Mouse (Mus musculus) MEL (cell line): Measurements from ENCODE around the gene Prdm1. TPM values are rescaled to one million over a fixed set of nuclear protein-coding genes. Genes with fewer than 3 reads are reported as not detected.

ENCODE experiments used
- DNase-seq: peaks from one replicate; pipeline ENCODE4 v3.0.0; 2011; ENCODE audit warnings: low read depth, low spot score
- H3K27ac ChIP-seq: 2 replicates; pipeline ENCODE4 v1.5.1; 2012; ENCODE audit warnings: low read depth, mild to moderate bottlenecking, control low read depth, low read length, moderate library complexity; ENCODE audit not compliant: control insufficient read depth
- H3K27me3 ChIP-seq, 2 experiments: fragments of 150-350 bp in 1 of 2; sonication (generic) in 1 of 2; 2 replicates each; pipeline ENCODE4 v1.6.1; 2012; ENCODE audit warnings: low read length in 2 of 2, mild to moderate bottlenecking in 2 of 2, improper control_type of control experiment in 1 of 2, moderate library complexity in 1 of 2; ENCODE audit not compliant: insufficient read depth in 2 of 2, control insufficient read depth in 1 of 2
- H3K36me3 ChIP-seq, 2 experiments: 2 replicates each; pipeline ENCODE4 v1.6.1; 2012 to 2014; ENCODE audit warnings: low read length in 2 of 2, improper control_type of control experiment in 1 of 2, inconsistent platforms in 1 of 2, mild to moderate bottlenecking in 1 of 2; ENCODE audit not compliant: insufficient read depth in 2 of 2, control insufficient read depth in 1 of 2
- H3K4me1 ChIP-seq, 2 experiments: fragments of 150-350 bp in 1 of 2; sonication (generic) in 1 of 2; 2 replicates each; pipeline ENCODE4 v1.6.1; 2012; ENCODE audit warnings: low read length in 2 of 2, improper control_type of control experiment in 1 of 2, mild to moderate bottlenecking in 1 of 2; ENCODE audit not compliant: insufficient read depth in 2 of 2, control insufficient read depth in 1 of 2
- H3K4me3 ChIP-seq, 2 experiments: fragments of 150-350 bp in 1 of 2; sonication (generic) in 1 of 2; 2 replicates each; pipeline ENCODE4 v1.5.1; 2012; ENCODE audit warnings: low read depth in 2 of 2, low read length in 2 of 2, mild to moderate bottlenecking in 2 of 2, moderate library complexity in 2 of 2, control low read depth in 1 of 2, improper control_type of control experiment in 1 of 2; ENCODE audit not compliant: control insufficient read depth in 1 of 2, insufficient read depth in 1 of 2
- H3K79me2 ChIP-seq: 2 replicates; pipeline ENCODE4 v1.6.1; 2012; ENCODE audit warnings: mild to moderate bottlenecking, low read length, moderate library complexity; ENCODE audit not compliant: control insufficient read depth, poor library complexity, insufficient read depth
- H3K9ac ChIP-seq: 2 replicates; pipeline ENCODE4 v1.6.1; 2012; ENCODE audit warnings: low read depth, mild to moderate bottlenecking, control low read depth, low read length, moderate library complexity; ENCODE audit not compliant: control insufficient read depth, poor library complexity, severe bottlenecking
- H3K9me3 ChIP-seq: fragments of 150-350 bp; sonication (generic); replicated peaks from 2 replicates; pipeline ENCODE4 v1.6.1; 2012; ENCODE audit warnings: mild to moderate bottlenecking, low read length, improper control_type of control experiment, moderate library complexity; ENCODE audit not compliant: insufficient read depth
- CTCF ChIP-seq, 3 experiments: IDR thresholded peaks in 2 of 3; conservative IDR thresholded peaks in 1 of 3; 2 replicates each; pipeline ENCODE4 v1.5.1; 2011 to 2012; ENCODE audit warnings: low read length in 3 of 3, low read depth in 2 of 3, mild to moderate bottlenecking in 2 of 3, improper control_type of control experiment in 1 of 3, inconsistent platforms in 1 of 3, mixed read lengths in 1 of 3, moderate library complexity in 1 of 3; ENCODE audit not compliant: control insufficient read depth in 1 of 3, insufficient read depth in 1 of 3, poor library complexity in 1 of 3, severe bottlenecking in 1 of 3
- EP300 ChIP-seq, 2 experiments: IDR thresholded peaks; 2 replicates each; pipeline ENCODE4 v1.6.1; 2011; ENCODE audit warnings: improper control_type of control experiment in 2 of 2, low read length in 2 of 2, low read depth in 1 of 2, mild to moderate bottlenecking in 1 of 2
- ETS1 ChIP-seq: IDR thresholded peaks from 2 replicates; pipeline ENCODE4 v1.6.1; 2012; ENCODE audit warnings: low read depth, mild to moderate bottlenecking, inconsistent platforms, low read length, improper control_type of control experiment, moderate library complexity
- HCFC1 ChIP-seq: IDR thresholded peaks from 2 replicates; pipeline ENCODE4 v1.6.1; 2012; ENCODE audit warnings: low read depth, mild to moderate bottlenecking, inconsistent platforms, low read length, improper control_type of control experiment, moderate library complexity
- JUND ChIP-seq: IDR thresholded peaks from 2 replicates; pipeline ENCODE4 v1.6.1; 2011; ENCODE audit warnings: low read depth, mild to moderate bottlenecking, improper control_type of control experiment, low read length
- MAFK ChIP-seq: IDR thresholded peaks from 2 replicates; pipeline ENCODE4 v1.6.1; 2011; ENCODE audit warnings: low read depth, mild to moderate bottlenecking, low read length, improper control_type of control experiment, borderline replicate concordance
- MAZ ChIP-seq: IDR thresholded peaks from 2 replicates; pipeline ENCODE4 v1.6.1; 2012; ENCODE audit warnings: low read depth, mild to moderate bottlenecking, inconsistent platforms, low read length, improper control_type of control experiment
- MXI1 ChIP-seq: IDR thresholded peaks from 2 replicates; pipeline ENCODE4 v1.6.1; 2011; ENCODE audit warnings: mild to moderate bottlenecking, low read depth, low read length, improper control_type of control experiment
- NRF1 ChIP-seq: IDR thresholded peaks from 2 replicates; pipeline ENCODE4 v1.6.1; 2014; ENCODE audit warnings: low read depth, mild to moderate bottlenecking, inconsistent platforms, low read length, improper control_type of control experiment, moderate library complexity; ENCODE audit not compliant: poor library complexity, insufficient read depth, severe bottlenecking
- POLR2AphosphoS5 ChIP-seq: IDR thresholded peaks from 2 replicates; pipeline ENCODE4 v1.6.1; 2012; ENCODE audit warnings: low read depth, borderline replicate concordance, mild to moderate bottlenecking, inconsistent platforms, low read length, moderate library complexity, mixed read lengths
- RAD21 ChIP-seq: IDR thresholded peaks from 2 replicates; pipeline ENCODE4 v1.6.1; 2011; ENCODE audit warnings: mild to moderate bottlenecking, low read depth, low read length, improper control_type of control experiment
- SIN3A ChIP-seq: IDR thresholded peaks from 2 replicates; pipeline ENCODE4 v1.6.1; 2012; ENCODE audit warnings: low read length, improper control_type of control experiment, inconsistent platforms
- SMC3 ChIP-seq: IDR thresholded peaks from 2 replicates; pipeline ENCODE4 v1.6.1; 2011; ENCODE audit warnings: low read depth, low read length, improper control_type of control experiment
- TBP ChIP-seq: IDR thresholded peaks from 2 replicates; pipeline ENCODE4 v1.8.0; 2011; ENCODE audit warnings: low read depth, low read length, improper control_type of control experiment
- TCF12 ChIP-seq: IDR thresholded peaks from 2 replicates; pipeline ENCODE4 v1.6.1; 2014; ENCODE audit warnings: low read depth, mild to moderate bottlenecking, inconsistent platforms, low read length, improper control_type of control experiment, moderate library complexity
- UBTF ChIP-seq: IDR thresholded peaks from 2 replicates; pipeline ENCODE4 v1.6.1; 2012; ENCODE audit warnings: low read depth, mild to moderate bottlenecking, inconsistent platforms, low read length, improper control_type of control experiment, moderate library complexity, borderline replicate concordance; ENCODE audit not compliant: insufficient read depth
- ZNF384 ChIP-seq: IDR thresholded peaks from 2 replicates; pipeline ENCODE4 v1.6.1; 2012; ENCODE audit warnings: low read depth, mild to moderate bottlenecking, inconsistent platforms, low read length, improper control_type of control experiment
- polyA plus RNA-seq, 2 experiments: library from polyadenylated mRNA; stranded (reverse) in 1 of 2; unstranded in 1 of 2; fragments of >175 nt in 1 of 2; fragments of >200 nt in 1 of 2; gene quantifications; 2 replicates each; pipeline versions ENCODE4 v1.2.1 to v1.2.4; 2012; ENCODE audit warnings: low replicate concordance in 2 of 2, low read depth in 1 of 2; ENCODE audit not compliant: insufficient read length in 2 of 2, insufficient read depth in 1 of 2, missing spikeins in 1 of 2
- total RNA-seq: library from RNA; depleted of rRNA; stranded (reverse); fragments of 300-350 nt; gene quantifications from 2 replicates; pipeline ENCODE4 v1.2.3, GENCODE M21; 2012

Gene Prdm1
- total and polyA plus RNA-seq, 3 experiments, result 0.14 TPM; not detected in 2

DNA sequence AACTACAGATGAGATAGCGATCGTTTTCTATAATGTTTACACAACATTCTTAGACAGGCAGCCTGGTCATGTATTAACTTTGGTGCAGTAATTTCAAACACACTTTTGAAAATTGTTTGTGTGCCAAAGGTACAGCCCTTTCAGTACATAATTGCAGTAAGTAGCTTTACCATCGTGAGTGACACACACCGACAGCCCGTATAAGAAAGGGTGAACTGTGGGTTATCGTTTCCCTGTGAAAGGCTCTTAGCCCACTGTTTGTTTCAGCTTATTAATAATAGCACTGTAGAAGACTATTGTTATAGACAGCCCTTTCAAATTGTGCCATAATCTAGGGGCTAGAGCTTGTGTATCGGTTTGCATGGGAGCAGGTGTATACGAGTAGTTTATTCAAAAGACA, 51.1 kb downstream of the Prdm1 start:
- Histone ChIP-seq H3K9ac (no peak overlapping the region), H3K79me2 (no peaks in the 10 kb centered on the region)
- TF ChIP-seq MXI1, result no peak
- no peak for TF ChIP-seq ETS1
- TF ChIP-seq HCFC1, result no peak
- no peak for TF ChIP-seq MAFK
- TF ChIP-seq EP300 (IDR thresholded peaks at IDR 0.05; ENCODE audit: low read depth in 1 of 2, low read length in 2 of 2), result no peak
- TF ChIP-seq NRF1, result no peak
- no peak for TF ChIP-seq JUND
- TF ChIP-seq, all 39 proteins: peak for 0
- no peak overlapping the region for H3K4me3 ChIP-seq
- 0 out of 4 replicates have a peak, but pooled peaks cover 0 to 2% of the 10 kb centered on the region in 2 experiments for H3K27me3 ChIP-seq
- H3K36me3 ChIP-seq, result peaks cover 0 to 12% of the 10 kb centered on the region in 2 experiments; a peak in 2 of 4 replicates
- peaks cover 4 to 14% of the 10 kb centered on the region in 2 experiments for H3K4me1 ChIP-seq
- no peak overlapping the region for H3K27ac ChIP-seq
- H3K9me3 ChIP-seq, result no peaks in the 10 kb centered on the region
- DNase-seq, result no peak

GRCm38 (mm10) chr10:44476523-44476922, 51.8 kb downstream of the Prdm1 start:
- H3K4me1 ChIP-seq, result peaks cover 4 to 14% of the 10 kb centered on the region in 2 experiments
- H3K9me3 ChIP-seq, result no peaks in the 10 kb centered on the region
- no peak overlapping the region for H3K4me3 ChIP-seq
- no peak for DNase-seq
- H3K27ac ChIP-seq, result no peak overlapping the region
- no peak overlapping the region for H3K9ac ChIP-seq
- H3K27me3 ChIP-seq, result 0 out of 4 replicates have a peak, but pooled peaks cover 0 to 2% of the 10 kb centered on the region in 2 experiments
- TF ChIP-seq CTCF (IDR thresholded peaks at IDR 0.05 in 2 of 3, conservative IDR thresholded peaks at IDR 0.05 in 1 of 3; ENCODE audit: control insufficient read depth in 1 of 3, insufficient read depth in 1 of 3, low read depth in 2 of 3, low read length in 3 of 3, poor library complexity in 1 of 3, severe bottlenecking in 1 of 3), result no peak
- TF ChIP-seq UBTF, result no peak
- no peak for TF ChIP-seq SMC3
- no peak for TF ChIP-seq POLR2AphosphoS5
- no peak for TF ChIP-seq MAZ
- TF ChIP-seq EP300 (IDR thresholded peaks at IDR 0.05; ENCODE audit: low read depth in 1 of 2, low read length in 2 of 2), result no peak
- TF ChIP-seq RAD21, result no peak
- no peak for TF ChIP-seq TCF12
- TF ChIP-seq SIN3A, result no peak
- no peak for TF ChIP-seq ZNF384
- no peak for TF ChIP-seq HCFC1
- no peak for TF ChIP-seq TBP
- TF ChIP-seq, all 39 proteins: peak for 0
- H3K79me2 ChIP-seq, result no peaks in the 10 kb centered on the region
- H3K36me3 ChIP-seq, result peaks cover 0 to 12% of the 10 kb centered on the region in 2 experiments; a peak in 2 of 4 replicates
